Mouse (Mus musculus) adrenal gland, adult 2 months (tissue): ENCODE measurements around the gene Fgf7. TPM values are rescaled to one million over a fixed set of nuclear protein-coding genes. Genes with fewer than 3 reads are reported as not detected.
A peak's percentile ranks its signal among the peaks of the same experiment; 100 is the strongest.

Experiments used
- DNase-seq: peaks from one replicate; pipeline ENCODE4 v3.0.0; 2021
- long read RNA-seq: library from polyadenylated mRNA; stranded (forward); transcript quantifications from one replicate; pipeline ENCODE4 v2.0.0, GENCODE M21; 2021
- polyA plus RNA-seq: library from polyadenylated mRNA; depleted of rRNA; stranded (reverse); fragments of >200 nt; gene quantifications from 2 replicates; pipeline ENCODE4 v1.2.3, GENCODE M21; 2012; rRNA removed
- total RNA-seq, 2 experiments: library from RNA; stranded (reverse); gene quantifications; 2 replicates each; pipeline ENCODE4 v1.2.3; 2021

The Fgf7 gene
- total RNA-seq (1 to 10 TPM; 1.1 to 1.2 TPM), polyA plus RNA-seq (0.08 and 0.30 TPM in 2 replicates)
- long read RNA-seq = 0 reads

DNA sequence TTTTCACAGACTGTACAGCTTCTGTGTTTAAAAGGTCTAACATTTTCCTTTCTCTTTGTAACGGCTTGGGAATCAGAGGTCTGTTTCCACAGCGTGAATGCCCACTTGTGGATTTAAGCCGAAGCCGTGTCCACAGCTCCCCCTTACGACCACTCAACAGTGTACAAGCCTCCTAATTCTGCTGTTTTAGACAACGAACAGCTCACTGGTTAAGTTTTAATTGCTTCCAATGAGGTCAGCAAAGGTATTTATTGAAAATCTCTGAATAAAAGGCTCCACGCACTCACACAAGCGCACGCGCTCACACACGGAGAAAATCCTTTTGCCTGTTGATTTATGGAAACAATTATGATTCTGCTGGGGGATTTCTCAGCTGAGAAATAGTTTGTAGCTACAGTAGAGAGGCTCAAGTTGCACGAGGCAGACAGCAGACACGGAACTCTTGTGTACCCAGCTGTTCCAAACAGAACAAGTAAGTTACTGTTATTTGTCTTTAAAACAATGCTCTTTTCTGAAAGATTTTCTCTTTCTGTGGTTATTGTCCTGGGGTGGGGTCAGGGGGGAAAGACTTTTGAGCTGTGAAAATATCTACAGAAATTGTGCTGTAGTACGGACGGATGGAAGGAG is at the start of gene Fgf7:
Gene Fgf7, plus strand, starts transcription at position 280 of the 627 bp plus-strand sequence.
- peak; percentile 15 for DNase-seq

DNA sequence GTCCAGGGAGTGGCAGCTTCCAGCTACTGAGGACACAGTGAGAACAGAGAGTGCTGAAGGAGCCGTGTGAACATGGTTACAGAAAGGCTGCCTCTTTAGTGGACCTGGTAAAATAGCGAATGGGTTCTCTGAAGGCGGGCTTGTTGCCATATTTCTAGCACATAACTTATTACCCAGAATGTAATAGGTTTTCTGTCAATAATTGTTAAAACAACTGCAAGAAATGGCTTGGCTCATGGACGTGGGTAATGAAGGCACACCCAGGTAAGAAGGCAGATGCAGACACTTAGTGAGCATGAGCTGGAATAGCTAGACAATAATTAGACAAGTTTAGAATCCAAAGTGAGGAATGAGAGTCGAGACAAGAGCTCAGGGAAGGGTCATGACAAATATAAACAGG is 32.2 kb upstream of the Fgf7 start:
- no peak for DNase-seq

DNA sequence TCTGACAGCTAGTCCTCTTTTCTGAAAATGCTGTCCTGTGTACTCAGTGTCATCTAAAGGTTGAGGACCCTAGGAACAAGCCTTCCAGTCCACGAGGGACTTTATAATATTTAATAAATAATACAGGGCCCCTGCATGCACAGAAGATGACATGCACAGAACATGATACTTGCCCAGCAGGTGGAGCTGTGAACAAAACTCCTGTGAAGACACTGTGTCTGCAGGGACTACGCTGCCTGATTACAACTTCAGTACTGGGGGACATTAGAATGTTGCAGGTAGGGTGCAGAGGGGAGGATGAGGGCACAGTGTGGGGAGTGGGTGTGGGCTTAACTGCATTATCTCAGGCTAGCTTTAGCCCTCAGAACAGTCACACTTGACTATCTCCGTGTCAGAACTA is 28.4 kb upstream of the Fgf7 start:
- peak; percentile 60 for DNase-seq

DNA sequence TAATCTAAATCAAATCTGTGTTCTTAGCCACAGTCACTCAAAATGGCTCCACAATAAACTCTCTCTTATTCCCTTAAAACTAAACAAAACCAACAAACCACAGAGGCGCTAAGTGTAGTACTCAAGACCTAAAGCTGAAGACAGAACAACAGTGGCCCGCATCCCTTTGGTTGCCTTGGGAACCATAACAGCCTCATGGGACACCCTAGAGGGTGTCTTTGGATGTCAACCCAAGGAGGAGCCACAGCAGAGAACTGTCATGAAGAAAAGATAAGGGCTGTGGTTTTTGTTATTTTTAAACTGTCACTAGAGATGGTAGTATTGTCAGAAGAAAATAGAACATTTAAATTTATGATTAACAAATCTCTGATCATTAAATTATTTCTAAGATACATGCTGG is 27.7 kb upstream of the Fgf7 start:
- no peak for DNase-seq

DNA sequence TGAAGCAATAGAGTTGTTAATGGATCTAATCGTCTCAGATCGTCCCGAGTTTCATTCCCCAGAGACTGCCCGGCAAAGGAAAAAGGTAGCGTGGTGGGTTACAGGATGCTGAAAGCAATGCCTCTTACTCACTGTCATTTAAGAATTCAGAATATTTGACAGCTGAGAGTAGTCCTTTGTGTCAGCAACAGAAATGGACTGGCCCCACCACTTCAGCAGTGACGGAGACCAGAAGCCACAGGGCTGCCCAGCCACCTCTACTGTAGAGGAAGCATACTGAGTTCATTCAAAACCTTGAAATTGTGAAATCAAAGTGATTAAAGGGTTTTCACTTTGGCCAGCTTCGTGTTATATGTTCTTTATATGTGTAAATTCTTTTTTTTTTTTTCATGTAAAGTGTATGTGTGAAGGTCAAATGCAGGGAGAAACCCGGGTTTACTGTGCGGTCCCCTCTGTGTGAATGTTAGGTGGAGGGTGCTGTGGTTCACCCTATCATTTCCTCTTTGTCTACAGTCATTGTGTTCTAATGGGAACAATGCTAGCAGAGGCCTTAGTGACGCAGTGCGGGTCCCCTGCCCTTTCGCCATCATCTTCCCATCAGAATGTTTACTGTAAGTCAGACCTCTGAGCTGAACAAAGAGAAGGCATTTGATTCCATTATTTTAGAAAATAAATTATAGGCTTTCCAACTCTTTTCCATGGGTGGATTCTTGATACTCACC is 19.3 kb upstream of the Fgf7 start:
- DNase-seq = no peak

DNA sequence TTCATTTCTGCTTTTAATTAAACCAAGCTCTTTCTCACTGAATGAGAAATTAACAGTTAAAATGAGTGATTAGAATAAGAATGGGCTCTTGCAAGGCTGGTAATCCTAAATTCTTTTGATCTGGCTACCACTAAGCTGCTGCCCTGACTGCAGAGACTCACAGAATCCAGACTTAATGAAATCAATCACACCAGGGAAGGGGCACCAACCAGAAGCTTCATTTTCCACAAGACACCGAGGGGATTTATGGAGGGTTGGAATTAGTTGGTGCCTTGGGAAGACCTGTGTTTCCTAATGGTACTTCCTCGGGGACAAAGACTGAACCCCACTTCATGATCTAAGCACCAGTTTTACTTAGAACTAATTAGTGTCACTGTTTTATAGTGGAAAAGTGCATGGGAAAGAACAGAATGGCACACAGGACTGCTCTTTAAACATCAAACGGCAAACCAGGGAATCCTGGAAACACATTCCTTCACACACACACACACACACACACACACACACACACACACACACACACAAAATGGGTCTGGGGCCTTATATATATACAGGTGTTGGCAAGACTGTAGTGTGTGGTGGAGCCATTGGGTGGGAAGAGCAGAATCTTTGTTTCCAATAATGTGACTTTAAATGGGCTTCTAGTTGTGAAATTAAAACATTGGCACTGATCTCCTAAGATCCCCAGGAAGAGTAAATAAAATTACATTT is 18.5 kb upstream of the Fgf7 start:
- DNase-seq = no peak

DNA sequence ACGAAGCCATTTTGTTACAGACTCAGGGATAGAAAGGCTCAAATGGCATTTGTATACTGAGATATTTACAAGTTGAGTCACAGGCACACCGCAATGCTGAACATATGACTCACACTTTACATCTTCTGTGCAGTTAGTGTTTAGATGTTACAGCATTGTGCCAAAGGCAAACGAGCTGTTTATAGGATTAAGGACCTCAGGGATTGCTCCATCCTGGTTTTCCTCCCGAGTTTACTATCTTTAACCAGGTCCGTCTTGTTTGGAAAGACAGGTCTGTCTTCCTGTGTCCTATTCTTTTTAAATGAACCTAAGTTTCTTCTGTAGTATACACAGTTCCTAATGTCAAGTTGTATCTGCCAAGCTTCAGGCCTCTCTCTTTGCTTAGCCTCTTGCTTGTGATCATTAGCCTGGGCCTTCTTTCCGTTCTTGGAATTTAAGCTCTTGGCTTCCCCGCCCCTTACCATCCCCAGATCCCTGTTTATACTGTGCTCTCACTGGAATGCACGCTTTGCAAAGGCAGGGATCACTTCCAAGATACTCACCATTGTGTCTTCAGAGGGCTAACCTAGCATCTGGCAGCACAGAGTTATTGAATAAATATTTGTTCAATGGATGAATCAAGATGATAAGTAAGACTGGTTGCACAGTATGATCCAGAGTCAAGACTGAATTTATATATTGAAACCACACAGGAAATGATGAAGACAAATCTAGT is 3.1 kb upstream of the Fgf7 start:
- DNase-seq = no peak

DNA sequence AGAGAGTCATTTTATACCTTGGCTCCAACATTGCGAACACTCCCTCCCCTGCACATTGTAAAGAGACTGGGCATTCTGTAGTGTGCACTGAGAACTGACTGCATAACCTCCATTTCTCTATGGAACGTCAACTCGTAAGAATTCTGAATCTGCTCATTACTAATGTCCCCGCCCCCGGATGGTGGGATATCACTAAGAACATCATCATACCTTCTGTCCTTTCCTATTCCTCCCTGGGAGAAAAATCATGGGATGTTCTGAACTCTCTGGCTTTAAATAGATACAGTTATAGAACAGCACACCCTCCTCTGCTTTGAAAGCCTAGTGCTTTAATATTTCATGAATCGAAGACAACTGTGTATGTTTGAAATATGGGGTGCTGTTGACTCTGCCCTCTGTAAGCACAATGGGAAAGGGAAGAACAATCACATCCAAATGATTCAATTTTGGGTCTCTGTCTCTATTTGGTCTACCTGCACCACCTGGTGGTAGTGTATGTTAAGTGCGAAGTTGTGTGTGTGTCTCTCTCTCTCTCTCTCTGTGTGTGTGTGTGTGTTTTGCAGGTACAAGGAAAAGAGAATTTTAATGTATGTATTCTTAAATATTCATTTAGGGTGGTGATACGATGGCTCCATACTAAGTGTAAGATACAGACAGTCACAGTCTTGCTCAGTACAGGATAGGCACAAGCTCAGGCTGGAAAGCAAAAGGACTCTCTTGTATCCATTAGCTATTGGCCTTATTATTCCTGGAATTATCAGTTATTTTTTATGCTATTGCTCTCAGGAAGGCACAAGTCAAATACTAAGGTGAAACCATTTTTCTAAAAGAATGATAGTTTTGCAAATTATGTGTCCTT is 1.1 kb upstream of the Fgf7 start:
- peak; percentile 42 for DNase-seq

DNA sequence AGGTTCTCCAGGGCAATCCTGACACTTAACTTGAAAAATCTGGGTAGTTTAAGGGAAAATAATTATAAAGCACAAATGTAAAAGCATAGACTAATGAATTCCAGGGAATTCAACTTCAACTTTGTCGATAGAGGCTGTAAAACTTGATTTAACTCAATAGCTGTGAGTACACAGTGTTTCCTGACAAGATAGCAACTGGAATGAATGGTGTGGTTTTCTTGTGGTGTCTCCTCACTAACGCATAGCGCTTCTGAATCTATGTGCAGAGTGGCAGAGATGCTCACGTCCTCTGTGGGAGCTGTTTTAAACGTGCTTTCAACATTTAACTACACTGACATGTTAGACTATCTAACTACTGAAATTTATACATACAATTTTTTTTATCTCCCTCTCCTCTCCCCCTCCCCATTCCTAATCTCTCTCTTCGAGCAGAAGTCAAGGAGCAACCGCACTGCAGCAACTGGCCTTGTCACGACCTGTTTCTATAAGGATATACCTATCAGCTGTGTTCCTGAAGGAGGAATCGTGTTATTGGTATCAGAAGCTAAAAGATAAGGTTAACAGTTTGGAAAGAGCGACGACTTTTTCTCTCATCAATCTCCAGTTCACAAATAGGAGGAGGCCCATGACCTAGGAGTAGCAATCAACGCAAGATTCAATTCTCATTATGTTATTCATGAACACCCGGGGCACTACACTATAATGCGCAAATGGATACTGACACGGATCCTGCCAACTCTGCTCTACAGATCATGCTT is 734 bp downstream of the Fgf7 start:
- no peak for DNase-seq

DNA sequence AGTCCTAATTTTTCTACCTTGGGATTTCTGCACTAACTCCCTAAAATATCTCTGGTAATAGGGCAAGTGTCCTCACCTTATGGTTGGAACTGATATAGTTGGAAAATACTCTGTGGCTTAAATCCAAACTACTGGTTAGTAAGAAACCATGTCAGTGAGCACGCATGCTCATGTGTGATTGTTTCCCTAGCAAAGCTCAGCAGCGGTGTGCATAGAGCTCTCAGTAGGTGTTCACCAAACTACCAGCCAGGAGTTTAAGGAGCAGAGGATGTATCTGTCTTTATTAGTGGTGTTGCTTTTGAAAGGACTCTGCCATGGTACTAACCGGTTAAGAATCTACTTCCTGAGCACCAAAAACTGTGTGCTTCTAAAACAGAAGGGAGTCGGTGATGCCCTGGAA is 1.7 kb downstream of the Fgf7 start:
- DNase-seq = no peak

DNA sequence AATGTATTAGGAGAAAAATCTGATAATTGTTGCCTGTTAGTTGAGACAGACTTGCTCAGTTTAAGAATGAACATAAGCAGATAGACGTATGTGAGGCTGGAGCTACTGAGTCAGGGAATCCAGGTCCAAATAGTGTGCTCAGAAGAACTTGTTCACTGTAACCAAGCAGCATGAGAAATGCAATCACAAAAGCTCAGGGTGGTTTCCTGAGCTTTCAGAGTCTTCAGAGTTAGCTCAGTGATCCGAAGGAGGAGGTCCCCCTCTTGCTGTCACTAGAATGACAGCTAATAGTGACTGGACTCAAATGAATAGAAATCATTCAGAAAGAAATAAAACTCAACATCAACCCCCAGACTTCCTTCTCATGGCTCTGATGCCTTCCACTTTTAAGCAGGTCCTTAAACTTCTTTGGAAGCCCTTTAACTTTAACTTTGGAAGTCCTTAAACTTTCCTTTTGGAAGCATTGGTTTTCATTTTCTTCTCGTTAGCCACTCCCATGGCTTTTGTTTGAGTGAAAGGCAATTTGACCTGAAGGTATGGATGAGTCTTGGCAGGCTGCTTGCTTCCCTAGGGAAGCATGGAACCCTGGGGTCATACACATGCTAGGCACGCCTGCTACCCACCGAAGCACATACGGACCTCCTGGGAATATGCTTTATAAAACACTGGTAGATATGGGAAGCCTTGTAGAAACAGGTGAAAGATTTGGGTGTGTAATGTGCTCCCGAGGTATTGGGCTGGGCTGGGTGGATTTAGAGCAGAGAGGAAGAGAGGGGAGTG is 4.0 kb downstream of the Fgf7 start:
- no peak for DNase-seq

DNA sequence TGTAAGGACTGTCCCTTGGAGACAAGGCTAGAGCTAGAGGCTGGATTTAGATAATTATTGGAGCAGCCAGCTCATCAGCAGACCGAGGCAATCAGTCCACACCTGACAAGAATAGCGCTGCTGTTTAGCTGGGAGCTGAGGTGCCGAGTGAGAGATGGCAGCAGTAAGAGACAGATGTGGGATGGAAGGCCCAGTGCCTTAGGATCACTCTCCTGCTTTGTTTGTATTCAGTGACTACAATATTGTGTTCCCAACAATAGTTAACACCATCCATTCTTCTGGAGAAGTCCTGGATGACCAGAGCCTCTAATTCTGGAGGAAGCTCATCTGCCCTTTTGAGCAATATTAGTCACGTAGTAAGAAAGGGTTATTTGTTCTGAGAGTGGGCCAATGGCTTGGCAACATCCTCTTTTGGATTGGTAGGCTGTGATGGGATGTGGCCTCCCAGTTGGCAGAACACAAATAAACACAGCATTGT is 5.0 kb downstream of the Fgf7 start:
- no peak for DNase-seq

DNA sequence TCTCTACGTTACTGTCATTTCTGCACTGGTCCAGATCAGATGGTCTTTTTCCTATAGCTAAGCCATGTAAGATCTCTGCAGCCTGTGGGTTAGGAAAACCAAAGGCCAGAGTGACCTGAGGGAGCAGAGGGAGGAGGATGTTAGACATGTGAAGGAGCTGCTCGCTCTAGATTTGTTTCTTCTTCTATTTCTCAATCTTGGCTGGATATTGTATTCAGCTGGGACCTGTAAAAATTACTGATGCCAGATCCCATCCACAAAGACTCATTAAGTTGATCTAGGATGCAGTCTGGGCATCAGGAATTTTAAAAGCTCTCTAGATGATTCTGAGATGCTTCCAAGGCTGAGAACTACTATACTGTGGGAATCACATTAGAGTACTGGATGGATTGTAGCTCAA is 6.2 kb downstream of the Fgf7 start:
- no peak for DNase-seq

DNA sequence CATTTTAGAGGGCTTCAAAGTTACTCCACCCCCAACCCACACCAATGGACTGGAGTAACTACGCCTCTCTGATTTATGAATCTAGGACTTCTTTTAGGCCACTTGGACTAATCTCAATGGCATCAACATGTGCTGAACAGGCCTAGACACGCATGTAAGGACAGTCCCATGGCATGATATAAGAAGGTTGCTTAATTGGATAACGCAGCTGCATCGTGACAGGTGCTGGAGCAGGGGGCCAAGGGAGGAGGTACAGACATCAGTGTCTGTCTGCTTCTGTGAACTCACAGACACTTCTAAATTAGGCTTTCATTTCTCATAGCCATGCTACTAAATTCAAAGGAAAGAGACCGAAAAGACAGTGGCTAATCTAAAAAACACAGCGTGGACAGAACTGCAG is 6.8 kb downstream of the Fgf7 start:
- DNase-seq = no peak

DNA sequence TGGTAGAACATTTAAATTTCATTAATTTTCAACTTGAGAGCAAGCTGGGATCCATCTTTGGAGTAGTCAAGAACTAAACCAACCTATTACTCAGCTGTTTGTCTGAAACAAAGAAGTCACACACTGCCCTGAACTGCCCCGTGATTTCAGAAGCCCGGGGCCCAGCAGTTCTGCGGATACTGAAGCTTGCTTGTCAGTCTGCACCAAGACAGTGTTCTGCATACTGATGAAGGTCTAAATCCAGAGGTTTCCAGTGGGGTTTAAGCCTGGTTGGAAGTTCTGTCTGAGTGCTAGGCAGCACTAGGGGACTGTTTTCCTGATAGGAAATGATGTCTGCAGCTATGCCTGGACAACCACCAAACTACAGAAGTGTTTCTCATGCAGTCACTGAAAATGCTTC is 8.2 kb downstream of the Fgf7 start:
- no peak for DNase-seq

DNA sequence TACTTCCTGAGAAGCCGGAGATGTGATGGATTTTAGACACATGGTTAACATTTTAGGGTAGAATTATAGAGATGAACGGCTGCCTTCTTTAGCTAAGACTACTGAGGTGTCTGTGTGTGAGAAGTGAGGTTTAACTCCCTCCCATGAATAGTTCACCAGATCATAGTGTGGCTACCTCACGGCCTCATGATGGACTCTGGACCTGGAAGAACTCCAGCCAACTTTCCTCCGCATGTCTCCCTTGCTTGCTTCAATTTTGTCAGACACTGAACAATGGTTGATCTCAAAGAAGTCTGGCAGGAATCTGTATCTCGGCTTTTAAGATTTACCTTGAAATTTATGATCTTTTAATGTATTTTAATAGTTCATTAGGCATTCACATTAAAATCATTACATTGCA is 11.2 kb downstream of the Fgf7 start:
- no peak for DNase-seq

DNA sequence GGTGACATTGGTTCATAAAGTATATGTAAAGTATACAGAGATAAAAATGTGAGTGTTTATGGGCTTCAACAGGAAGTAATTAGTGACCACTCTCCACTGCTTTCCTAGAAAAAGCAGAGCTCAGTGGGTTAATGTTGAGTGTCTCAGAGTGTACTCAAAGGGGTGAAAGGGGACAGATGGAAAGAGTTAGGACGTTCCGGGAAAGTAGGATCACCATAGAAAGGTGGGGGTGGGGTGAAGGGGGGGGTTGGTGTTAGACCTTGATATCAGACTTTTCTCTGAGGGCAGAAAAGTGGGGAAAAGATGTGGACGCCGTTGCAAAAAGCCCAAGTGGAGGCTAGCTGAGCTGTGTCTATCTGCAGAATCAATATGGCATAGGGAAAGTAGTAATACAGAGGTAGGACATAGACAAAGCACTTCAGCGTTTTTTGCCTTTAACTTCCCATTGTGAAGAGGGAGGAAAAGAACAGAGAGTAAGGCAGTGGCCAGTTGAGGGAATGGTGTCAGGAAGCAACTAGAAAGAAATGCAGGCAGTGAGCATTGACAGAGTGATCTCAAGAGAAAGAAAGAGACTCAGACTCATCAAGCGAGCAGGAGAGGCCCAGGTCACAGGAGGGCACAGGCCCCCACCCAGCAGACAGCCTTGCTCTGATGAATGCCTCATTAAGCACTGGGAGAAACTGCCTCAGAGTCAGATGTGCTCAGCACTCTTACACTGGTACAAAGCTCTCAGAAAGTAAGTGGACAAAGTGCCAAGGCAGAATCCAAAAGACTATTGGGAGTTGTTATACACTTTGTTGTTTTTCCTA is 18.5 kb downstream of the Fgf7 start:
- no peak for DNase-seq

DNA sequence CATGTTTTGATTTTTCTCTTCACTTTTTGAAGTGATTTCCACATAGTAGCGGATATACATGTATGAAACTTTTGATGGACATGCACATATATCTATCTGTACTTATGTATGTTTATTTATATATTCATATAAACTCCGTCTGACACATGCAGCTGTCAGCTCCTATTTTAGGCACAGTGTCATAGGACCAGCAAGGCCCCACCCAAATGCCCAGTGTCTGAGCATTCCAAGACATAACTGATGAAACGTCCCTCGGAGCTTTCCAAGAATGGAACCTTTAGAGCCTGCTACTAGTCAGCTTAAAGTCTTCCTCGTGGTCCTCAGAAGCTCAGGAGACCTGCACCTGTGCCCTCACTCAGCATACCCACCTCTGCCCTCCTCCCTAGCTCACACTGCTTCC is 19.2 kb downstream of the Fgf7 start:
- DNase-seq = no peak

DNA sequence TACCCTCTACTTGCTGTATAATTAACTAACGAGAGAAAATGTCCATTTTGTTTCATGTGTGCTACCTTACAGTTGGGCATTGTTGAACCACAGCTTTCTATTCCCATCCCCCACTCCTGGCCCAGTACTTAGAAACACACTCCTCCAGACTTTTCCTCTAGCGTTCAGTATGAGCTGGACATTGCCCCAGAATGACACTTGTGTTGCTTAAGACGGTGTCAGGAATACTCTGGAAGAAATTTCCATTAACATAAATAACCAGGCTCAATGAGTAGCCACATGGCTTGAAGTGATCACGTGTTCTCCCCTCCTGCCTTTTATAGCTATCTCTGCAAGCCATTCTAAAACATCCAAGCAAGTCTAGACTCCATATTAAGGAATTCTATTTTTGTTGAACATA is 26.1 kb downstream of the Fgf7 start:
- no peak for DNase-seq
